Mouse (Mus musculus): ENCODE results near the gene Arhgap1. TPM values are rescaled to one million over a fixed set of nuclear protein-coding genes. Genes with fewer than 3 reads are reported as not detected.

Gene Arhgap1
- total RNA-seq, 2 experiments from 2014 or later = 66.9 to 68.3 TPM

GRCm38 (mm10) chr2:91646733-91647132, 2.9 kb upstream of the Arhgap1 start:
- DNase-seq (ENCODE audit: low spot score in 2 of 2) = peak; percentile 55 to 60

- DNase-seq (ENCODE audit: low spot score in 2 of 2) = no peak
Observed at GRCm38 (mm10) chr2:91649152-91649551, 508 bp upstream of the Arhgap1 start.

- no peak for DNase-seq (ENCODE audit: low spot score in 2 of 2)
Observed at GRCm38 (mm10) chr2:91650360-91650995, 818 bp downstream of the Arhgap1 start.

- no peak for DNase-seq (ENCODE audit: low spot score in 2 of 2)
Observed at GRCm38 (mm10) chr2:91651458-91652258, 2.0 kb downstream of the Arhgap1 start.

GRCm38 (mm10) chr2:91652863-91653262, 3.2 kb downstream of the Arhgap1 start:
- DNase-seq (ENCODE audit: low spot score in 2 of 2) = no peak

GRCm38 (mm10) chr2:91655388-91655787, 5.7 kb downstream of the Arhgap1 start:
- DNase-seq (ENCODE audit: low spot score in 2 of 2) = no peak

GRCm38 (mm10) chr2:91655827-91656226, 6.2 kb downstream of the Arhgap1 start:
- no peak for DNase-seq (ENCODE audit: low spot score in 2 of 2)

GRCm38 (mm10) chr2:91656774-91657173, 7.1 kb downstream of the Arhgap1 start:
- DNase-seq (ENCODE audit: low spot score in 2 of 2) = no peak

GRCm38 (mm10) chr2:91659657-91660056, 10.0 kb downstream of the Arhgap1 start:
- DNase-seq (ENCODE audit: low spot score in 2 of 2) = no peak

- no peak for DNase-seq (ENCODE audit: low spot score in 2 of 2)
Observed at GRCm38 (mm10) chr2:91660981-91661380, 11.3 kb downstream of the Arhgap1 start.

- DNase-seq (ENCODE audit: low spot score in 2 of 2) = no peak
Observed at GRCm38 (mm10) chr2:91664780-91665179, 15.1 kb downstream of the Arhgap1 start.

- no peak for DNase-seq (ENCODE audit: low spot score in 2 of 2)
Observed at GRCm38 (mm10) chr2:91666386-91666910, 16.8 kb downstream of the Arhgap1 start.

GRCm38 (mm10) chr2:91667747-91668146, 18.1 kb downstream of the Arhgap1 start:
- DNase-seq (ENCODE audit: low spot score in 2 of 2) = no peak

- DNase-seq (ENCODE audit: low spot score in 2 of 2) = no peak
Observed at GRCm38 (mm10) chr2:91669326-91669725, 19.7 kb downstream of the Arhgap1 start.

GRCm38 (mm10) chr2:91670038-91670437, 20.4 kb downstream of the Arhgap1 start:
- DNase-seq (ENCODE audit: low spot score in 2 of 2) = no peak

- DNase-seq (ENCODE audit: low spot score in 2 of 2) = no peak
Observed at GRCm38 (mm10) chr2:91673587-91673986, 23.9 kb downstream of the Arhgap1 start.

GRCm38 (mm10) chr2:91674895-91675294, 25.2 kb downstream of the Arhgap1 start:
- peak; percentile 42 to 50 for DNase-seq (ENCODE audit: low spot score in 2 of 2)

GRCm38 (mm10) chr2:91676420-91676819, 26.8 kb downstream of the Arhgap1 start:
- DNase-seq (ENCODE audit: low spot score in 2 of 2) = no peak

- DNase-seq (ENCODE audit: low spot score in 2 of 2) = no peak
Observed at GRCm38 (mm10) chr2:91676961-91677360, 27.3 kb downstream of the Arhgap1 start.

GRCm38 (mm10) chr2:91682850-91683249, 33.2 kb downstream of the Arhgap1 start:
- peak; percentile 65 to 68 for DNase-seq (ENCODE audit: low spot score in 2 of 2)

GRCm38 (mm10) chr2:91683919-91684318, 34.3 kb downstream of the Arhgap1 start:
- no peak for DNase-seq (ENCODE audit: low spot score in 2 of 2)

GRCm38 (mm10) chr2:91689452-91689851, 39.8 kb downstream of the Arhgap1 start:
- DNase-seq (ENCODE audit: low spot score in 2 of 2) = peak; percentile 44 to 46

All from layer of hippocampus, postnatal 10 days (tissue).